Mouse (Mus musculus) adrenal gland (tissue): ENCODE data around the gene Irf4.

Source experiments
- intact Hi-C: fragments of 180-260 bp; cut with DNase I; formaldehyde crosslinking; loops from one replicate; pipeline ENCODE4 v1.15.1; 2025
- long read RNA-seq, 2 experiments: library from polyadenylated mRNA; unstranded; transcript quantifications; one replicate each; pipeline ENCODE4 v2.0.0; 2020; ENCODE audit warnings: borderline replicate concordance in 1 of 2; ENCODE audit not compliant: insufficient replicate concordance in 1 of 2

Irf4 gene
- long read RNA-seq, experiment 1, result 0 reads
- long read RNA-seq, experiment 2, result 0 reads

DNA sequence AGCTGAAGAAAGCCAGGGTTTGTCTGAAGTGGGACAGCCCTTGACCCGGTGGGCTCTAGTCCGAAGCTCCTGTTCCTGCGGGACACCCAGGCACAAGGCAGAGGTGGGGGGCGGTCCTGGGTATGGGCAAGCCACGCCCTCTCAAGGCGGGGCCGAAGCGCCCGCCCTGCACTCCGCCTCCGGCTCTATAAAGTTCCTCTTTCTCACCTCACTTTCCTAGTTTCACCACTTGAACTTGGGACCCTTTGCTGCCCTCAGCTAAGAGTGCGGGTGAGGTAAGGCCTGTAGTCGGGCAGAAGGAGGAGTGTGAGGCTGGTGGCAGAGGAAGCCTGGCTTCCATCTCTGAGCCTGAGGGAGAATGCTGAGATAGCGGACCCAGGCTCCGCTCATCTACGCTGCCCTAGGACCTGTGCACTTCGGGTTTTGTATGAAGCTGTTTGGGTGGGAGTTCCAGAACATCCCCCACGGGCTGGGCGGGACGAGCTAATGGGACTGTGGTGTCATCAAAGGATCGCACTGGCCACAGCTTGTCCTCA, at the start of gene Irf4:
TSS of gene Irf4 (plus strand) at position 206 of the 536 bp plus-strand sequence.
- intact Hi-C loops, result no loop called here

DNA sequence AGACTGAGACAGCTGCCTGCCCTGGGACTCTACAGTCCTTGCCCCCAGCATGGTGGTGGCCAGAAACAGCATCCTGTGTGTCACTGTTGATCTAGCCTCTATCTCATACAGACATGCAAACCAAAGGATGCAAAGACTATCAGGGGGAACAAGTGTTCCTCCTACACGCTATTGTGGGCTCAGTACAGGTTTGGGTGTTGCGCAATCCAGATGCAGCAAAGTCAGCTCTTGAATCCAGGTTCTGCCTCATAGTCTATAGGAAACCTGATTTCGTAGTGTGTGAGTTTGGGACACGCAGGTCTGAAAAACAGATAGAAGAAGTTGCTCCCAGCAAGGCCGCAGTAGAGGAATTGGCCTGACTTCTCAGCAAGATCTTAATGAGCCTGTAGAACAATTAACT, 46.3 kb upstream of the Irf4 start:
- intact Hi-C loops, result no loop called here

GRCm38 (mm10) chr13:30704246-30705095, 44.6 kb upstream of the Irf4 start:
- intact Hi-C loops, result no loop called here

DNA sequence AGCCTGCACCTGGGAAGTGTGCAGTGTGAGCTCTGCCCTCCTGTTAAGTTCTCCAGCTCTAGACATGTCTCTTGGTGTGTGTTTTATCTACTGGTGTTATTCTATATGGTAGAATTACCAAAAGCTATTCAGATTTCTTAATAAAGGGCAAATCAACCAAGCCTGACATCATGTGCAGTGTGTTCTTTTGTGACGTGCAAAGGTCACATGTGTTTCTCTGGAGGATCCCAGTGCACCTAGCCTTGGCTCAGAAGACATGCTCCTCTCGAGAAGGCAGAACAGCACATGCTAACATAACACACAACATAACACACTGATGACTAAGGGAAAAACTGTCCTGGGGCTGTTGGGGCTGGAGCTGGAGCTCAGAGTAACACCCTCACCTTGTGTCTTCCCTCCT, 38.0 kb upstream of the Irf4 start:
- intact Hi-C loops, result no loop called here

- intact Hi-C loops, result no loop called here
Measured at GRCm38 (mm10) chr13:30711711-30712110, 37.3 kb upstream of the Irf4 start.

GRCm38 (mm10) chr13:30712280-30712679, 36.7 kb upstream of the Irf4 start:
- intact Hi-C loops, result no loop called here

GRCm38 (mm10) chr13:30713621-30714020, 35.4 kb upstream of the Irf4 start:
- intact Hi-C loops, result no loop called here

GRCm38 (mm10) chr13:30714552-30714951, 34.5 kb upstream of the Irf4 start:
- intact Hi-C loops, result no loop called here

DNA sequence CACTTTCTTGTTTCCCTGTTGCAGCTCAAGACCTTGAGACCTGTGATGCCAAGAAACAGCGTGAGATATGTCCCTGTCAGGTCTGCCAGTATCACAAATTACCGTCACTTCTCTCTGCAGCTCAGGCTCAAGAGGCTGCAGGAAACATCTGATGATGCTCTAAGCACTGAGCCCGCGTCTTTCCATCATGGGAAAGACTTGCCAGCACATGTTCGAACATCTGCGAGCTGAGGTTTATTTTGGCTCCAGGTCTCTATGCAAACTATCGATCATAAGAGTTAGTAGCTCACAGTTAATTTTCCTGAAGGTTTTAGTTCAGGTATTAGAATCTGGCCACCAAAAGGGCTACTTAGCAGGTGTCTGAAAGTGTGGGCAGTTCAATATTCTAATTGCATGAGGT, 34.0 kb upstream of the Irf4 start:
- intact Hi-C loops, result no loop called here

- intact Hi-C loops, result no loop called here
Measured at GRCm38 (mm10) chr13:30715573-30715972, 33.5 kb upstream of the Irf4 start.

GRCm38 (mm10) chr13:30716611-30717010, 32.4 kb upstream of the Irf4 start:
- intact Hi-C loops, result no loop called here

DNA sequence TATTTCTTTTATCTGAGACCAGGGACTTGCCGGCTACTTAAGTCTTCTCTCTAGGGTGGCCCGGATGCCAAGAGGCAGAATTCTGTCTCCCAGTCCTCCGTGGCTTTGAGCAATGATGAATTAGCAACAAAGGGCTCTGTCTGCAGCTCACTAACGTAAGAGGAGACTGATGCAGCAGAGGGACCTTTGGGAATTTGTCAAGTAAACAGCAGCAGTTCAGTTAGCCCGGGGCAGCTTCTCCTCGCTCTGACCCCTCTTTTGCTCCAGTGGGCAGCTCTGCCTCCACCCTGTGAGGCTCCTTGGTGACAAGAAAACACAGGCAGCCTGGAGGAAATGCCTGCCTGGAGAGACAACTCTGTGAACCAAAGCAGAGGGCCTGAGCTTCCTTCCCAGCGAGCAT, 26.4 kb upstream of the Irf4 start:
- intact Hi-C loops, result loop anchor here (10.0 kb wide), 2 partner anchors 118 to 158 kb away; no protein-coding TSS in a partner anchor

GRCm38 (mm10) chr13:30723258-30723657, 25.8 kb upstream of the Irf4 start:
- intact Hi-C loops, result loop anchor here (10.0 kb wide), 2 partner anchors 118 to 158 kb away; no protein-coding TSS in a partner anchor

DNA sequence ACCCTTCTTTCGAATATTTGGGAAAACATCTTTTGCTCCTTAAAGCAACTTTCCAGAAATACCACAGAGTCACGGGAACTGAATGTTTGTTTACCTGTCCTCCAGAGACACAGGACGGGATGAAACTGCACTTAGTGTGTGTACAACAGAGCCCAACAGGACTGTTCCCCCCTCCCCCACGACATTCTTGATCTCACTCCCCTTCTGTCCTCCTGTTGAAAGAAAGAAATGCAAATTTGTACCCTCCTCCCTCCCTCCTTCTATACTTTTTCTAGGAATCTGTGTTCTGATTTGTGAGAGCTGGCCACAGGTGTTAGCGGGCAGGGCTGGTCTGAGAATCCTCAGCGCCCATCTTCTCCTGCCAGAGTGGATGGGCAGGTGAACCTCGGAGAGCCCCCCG, 25.2 kb upstream of the Irf4 start:
- intact Hi-C loops, result loop anchor here (10.0 kb wide), 2 partner anchors 119 to 159 kb away; no protein-coding TSS in a partner anchor

GRCm38 (mm10) chr13:30724691-30725271, 24.2 kb upstream of the Irf4 start:
- intact Hi-C loops, result loop anchor here (10.0 kb wide), 2 partner anchors 120 to 160 kb away; no protein-coding TSS in a partner anchor

GRCm38 (mm10) chr13:30726879-30727278, 22.1 kb upstream of the Irf4 start:
- intact Hi-C loops, result loop anchor here (10.0 kb wide), 2 partner anchors 122 to 162 kb away; no protein-coding TSS in a partner anchor

DNA sequence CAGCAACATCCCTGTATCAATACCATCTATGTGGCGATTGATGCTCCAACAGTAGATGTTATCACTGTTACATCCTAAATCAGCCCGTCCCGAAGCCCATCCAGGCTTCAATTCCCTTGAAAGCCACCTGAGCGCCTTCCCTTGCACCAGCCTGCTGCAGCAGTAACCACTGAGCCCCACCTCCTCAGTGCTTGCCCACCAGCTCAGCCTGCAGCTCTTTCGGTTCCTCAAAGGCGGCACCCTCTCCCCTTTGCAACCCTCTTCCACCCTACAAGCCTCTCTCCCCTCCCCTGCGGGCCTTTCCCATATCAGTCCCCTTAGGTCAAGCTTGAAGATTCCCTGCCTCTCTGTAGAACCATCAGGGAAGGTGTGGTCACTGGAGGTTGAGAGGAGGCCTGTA, 20.9 kb upstream of the Irf4 start:
- intact Hi-C loops, result loop anchor here (10.0 kb wide), 2 partner anchors 123 to 163 kb away; no protein-coding TSS in a partner anchor

DNA sequence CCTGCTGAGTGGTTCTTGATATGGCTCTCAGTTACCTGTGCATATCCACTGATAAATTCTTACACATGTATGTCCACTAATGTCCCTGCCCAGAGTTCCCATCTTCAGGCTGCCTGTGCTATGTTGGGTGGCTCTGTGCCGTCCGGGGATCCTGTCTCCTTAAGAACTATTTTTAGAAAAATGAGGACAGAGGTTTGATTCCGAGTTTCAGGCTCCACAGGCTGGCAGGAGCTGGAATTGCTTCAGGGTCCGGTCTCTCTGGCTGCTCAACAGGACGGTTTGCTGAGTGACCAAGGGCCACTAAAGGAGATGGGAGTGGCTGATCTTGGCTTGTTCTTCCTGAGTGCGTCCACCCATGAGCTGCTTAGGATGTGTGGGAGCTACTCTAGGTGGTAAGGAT, 19.8 kb upstream of the Irf4 start:
- intact Hi-C loops, result loop anchor here (10.0 kb wide), 2 partner anchors 124 to 164 kb away; no protein-coding TSS in a partner anchor

DNA sequence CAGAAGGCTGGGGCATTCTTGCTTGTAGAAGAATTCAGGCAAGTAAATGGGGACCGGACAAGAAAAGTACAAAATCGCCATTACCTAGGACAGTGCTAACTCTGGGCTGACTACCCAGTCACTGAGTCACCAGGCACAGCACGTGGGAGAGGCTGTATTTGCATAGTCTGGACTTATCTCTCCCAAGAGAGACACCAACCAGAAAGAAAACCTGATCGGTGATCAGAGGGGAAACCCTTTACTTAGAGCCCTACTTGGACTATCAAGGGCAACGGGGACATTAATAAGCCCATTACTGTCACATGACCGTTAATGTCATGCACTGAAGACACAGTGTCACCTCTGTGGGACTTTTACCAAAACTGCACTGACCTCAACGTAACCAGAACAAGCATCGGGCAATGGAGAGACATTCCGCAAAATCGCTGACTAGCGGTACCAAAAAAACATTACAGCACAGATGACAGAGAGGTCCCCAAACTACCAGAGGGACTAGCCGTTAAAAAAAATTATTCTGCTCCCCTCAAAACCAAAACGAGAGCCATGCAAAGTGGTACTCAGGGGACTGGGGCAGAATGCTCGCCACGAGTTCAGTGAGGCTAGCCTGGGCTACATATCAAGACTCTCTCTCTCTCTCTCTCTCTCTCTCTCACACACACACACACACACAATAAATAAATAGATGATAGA, 18.8 kb upstream of the Irf4 start:
- intact Hi-C loops, result no loop called here

DNA sequence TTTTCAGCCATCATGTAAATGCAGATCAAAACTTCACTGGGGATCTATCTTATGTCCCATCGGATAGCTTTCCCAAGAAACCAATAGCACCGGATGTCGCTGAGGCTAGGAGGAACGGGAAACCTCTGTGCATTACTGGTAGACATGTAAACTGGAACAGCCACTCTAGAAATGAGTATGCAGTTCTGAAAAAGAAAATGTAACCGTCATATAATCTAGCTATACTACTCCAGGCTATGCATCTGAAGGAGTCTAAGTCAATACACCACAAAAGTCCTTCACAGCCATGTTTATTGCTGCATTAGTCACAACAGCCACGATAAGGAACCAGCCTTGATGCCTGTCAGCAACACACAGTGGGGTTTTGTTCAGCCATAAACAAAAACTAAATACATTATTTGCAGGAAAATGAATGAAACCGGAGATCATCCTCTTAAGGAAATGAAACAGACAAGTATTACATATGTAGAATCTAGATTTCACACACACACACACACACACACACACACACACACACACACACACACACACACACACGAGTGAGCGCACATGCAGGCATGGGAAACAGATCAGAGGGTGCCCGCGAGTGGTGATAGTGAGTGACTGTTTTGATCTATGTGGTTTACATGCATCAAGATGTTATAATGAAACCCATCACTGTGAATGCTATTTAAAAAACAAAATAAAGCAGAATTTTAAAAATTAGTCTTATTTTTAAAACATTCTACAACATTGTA, 16.1 kb upstream of the Irf4 start:
- intact Hi-C loops, result no loop called here

DNA sequence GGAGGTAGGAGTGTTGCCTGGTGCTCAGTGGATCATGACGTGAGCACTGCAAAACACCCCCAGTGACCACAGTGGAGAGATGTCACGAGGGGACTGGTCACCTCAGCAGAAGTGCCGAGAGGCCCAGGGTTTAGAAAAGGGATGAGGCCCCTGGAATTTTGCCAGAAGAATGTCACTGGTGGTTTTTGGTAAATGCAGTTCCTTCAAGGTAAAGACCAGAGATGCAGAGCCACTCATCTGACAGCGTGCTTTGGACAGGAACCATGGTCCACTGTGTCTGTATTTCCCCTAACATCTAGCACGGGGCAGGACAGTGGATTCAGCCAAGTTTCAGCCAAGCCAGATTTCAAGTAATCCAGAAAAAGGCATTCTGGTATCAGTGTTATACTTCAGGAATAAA, 12.3 kb upstream of the Irf4 start:
- intact Hi-C loops, result no loop called here
